Mouse (Mus musculus) ES-E14 (cell line): ENCODE results near the gene Fam171a2. TPM values are rescaled to one million over a fixed set of nuclear protein-coding genes. Genes with fewer than 3 reads are reported as not detected.

Experiments
- DNase-seq: peaks from one replicate; pipeline ENCODE4 v3.0.0-alpha.2; 2013; ENCODE audit warnings: low read depth, low spot score
- H3K27ac ChIP-seq: 2 replicates; pipeline ENCODE4 v1.5.1; 2012; ENCODE audit warnings: low read depth, mild to moderate bottlenecking, low read length, moderate library complexity, mixed read lengths; ENCODE audit not compliant: poor library complexity, insufficient read depth, severe bottlenecking
- H3K36me3 ChIP-seq: 2 replicates; pipeline ENCODE4 v1.6.1; 2012; ENCODE audit warnings: mild to moderate bottlenecking, low read length, moderate library complexity, mixed read lengths; ENCODE audit not compliant: control insufficient read depth, poor library complexity, insufficient read depth, severe bottlenecking
- H3K4me1 ChIP-seq, 2 experiments: fragments of 150-350 bp in 1 of 2; sonication (generic) in 1 of 2; 2 replicates each; pipeline ENCODE4 v1.6.1; 2012; ENCODE audit warnings: low read length in 2 of 2, mild to moderate bottlenecking in 1 of 2, mixed read lengths in 1 of 2; ENCODE audit not compliant: control insufficient read depth in 2 of 2, insufficient read depth in 2 of 2, poor library complexity in 1 of 2
- H3K4me3 ChIP-seq, 2 experiments: fragments of 150-350 bp in 1 of 2; sonication (generic) in 1 of 2; 2 replicates each; pipeline ENCODE4 v1.5.1; 2012; ENCODE audit warnings: low read length in 2 of 2, low read depth in 1 of 2, mild to moderate bottlenecking in 1 of 2, mixed read lengths in 1 of 2; ENCODE audit not compliant: insufficient read depth in 1 of 2, poor library complexity in 1 of 2, severe bottlenecking in 1 of 2
- H3K9ac ChIP-seq: 2 replicates; pipeline ENCODE4 v1.6.1; 2012; ENCODE audit warnings: low read depth, mild to moderate bottlenecking, low read length, mixed read lengths; ENCODE audit not compliant: poor library complexity, insufficient read depth, severe bottlenecking
- H3K9me3 ChIP-seq: fragments of 150-350 bp; sonication (generic); 2 replicates; pipeline ENCODE4 v1.6.1; 2012; ENCODE audit warnings: low read depth, mild to moderate bottlenecking, low read length; ENCODE audit not compliant: control insufficient read depth, insufficient read depth
- CHD2 ChIP-seq: IDR thresholded peaks from 2 replicates; pipeline ENCODE4 v1.6.1; 2014; ENCODE audit warnings: mild to moderate bottlenecking, low read depth, low read length, inconsistent platforms
- HCFC1 ChIP-seq: IDR thresholded peaks from 2 replicates; pipeline ENCODE4 v1.6.1; 2012; ENCODE audit warnings: low read length, inconsistent platforms, borderline replicate concordance; ENCODE audit not compliant: insufficient read depth
- MAFK ChIP-seq: IDR thresholded peaks from 2 replicates; pipeline ENCODE4 v1.6.1; 2014; ENCODE audit warnings: mild to moderate bottlenecking, low read depth, low read length, inconsistent platforms; ENCODE audit not compliant: insufficient read depth
- ZC3H11A ChIP-seq: IDR thresholded peaks from 2 replicates; pipeline ENCODE4 v1.6.1; 2012; ENCODE audit warnings: low read depth, mild to moderate bottlenecking, inconsistent platforms, low read length, borderline replicate concordance
- ZNF384 ChIP-seq: IDR thresholded peaks from 2 replicates; pipeline ENCODE4 v1.6.1; 2012; ENCODE audit warnings: low read depth, low read length, inconsistent platforms
- in situ Hi-C, 2 experiments: fragments of 600-800 bp; cut with MboI; formaldehyde crosslinking; loops; one replicate each; pipeline ENCODE4 v1.15.1; 2025; ENCODE audit warnings: low sequenced_read_pairs in 2 of 2, inconsistent platforms in 1 of 2; ENCODE audit not compliant: unreplicated experiment in 2 of 2
- total RNA-seq: library from RNA; depleted of rRNA; stranded (reverse); fragments of 300-350 nt; gene quantifications from 2 replicates; pipeline ENCODE4 v1.2.3, GENCODE M21; 2012

The Fam171a2 gene
- total RNA-seq, 1 experiment, result 6.7 TPM

DNA sequence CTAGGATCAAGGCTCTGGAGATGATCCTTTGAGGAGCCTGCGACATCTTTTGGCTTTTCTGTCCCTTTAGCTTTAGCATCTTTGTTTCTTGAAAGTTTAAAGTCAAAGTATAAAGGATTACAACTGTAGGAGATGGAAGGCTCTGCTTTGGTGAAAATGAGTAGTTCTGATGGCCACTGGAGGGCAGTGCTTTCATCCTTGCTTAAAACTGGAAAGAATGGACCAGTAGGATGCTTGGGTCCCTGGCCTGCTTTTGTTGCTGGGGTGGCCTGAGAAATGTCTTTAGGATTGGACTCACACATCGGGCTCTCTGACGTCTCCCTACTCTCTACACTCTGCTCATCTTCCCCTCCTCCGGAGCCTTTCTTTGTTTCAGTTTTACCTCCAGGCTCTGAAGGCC lies 33.4 kb upstream of the Fam171a2 start:
- TF ChIP-seq ZC3H11A, result no peak
- no peak for TF ChIP-seq MAFK
- TF ChIP-seq CHD2, result no peak
- no peak for TF ChIP-seq HCFC1
- no peak for TF ChIP-seq ZNF384
- in situ Hi-C loops, result no loop called here
- Histone ChIP-seq H3K9ac (no peak overlapping the region), H3K4me1 (no peaks in the 10 kb centered on the region), H3K4me3 (no peak overlapping the region), H3K36me3 (peaks cover 40% of the 10 kb centered on the region), H3K27ac (no peak overlapping the region), H3K9me3 (no peaks in the 10 kb centered on the region)
- no peak for DNase-seq

GRCm38 (mm10) chr11:102480111-102480510 lies 32.6 kb upstream of the Fam171a2 start:
- no peak overlapping the region for H3K27ac ChIP-seq
- H3K36me3 ChIP-seq, result peaks cover 38% of the 10 kb centered on the region
- no peaks in the 10 kb centered on the region for H3K4me1 ChIP-seq
- DNase-seq, result no peak
- H3K9ac ChIP-seq, result no peak overlapping the region
- H3K4me3 ChIP-seq, result no peak overlapping the region
- no peaks in the 10 kb centered on the region for H3K9me3 ChIP-seq
- no peak for TF ChIP-seq CHD2
- no peak for TF ChIP-seq ZNF384
- TF ChIP-seq MAFK, result no peak
- TF ChIP-seq HCFC1, result no peak
- no peak for TF ChIP-seq ZC3H11A
- in situ Hi-C loops, result no loop called here

DNA sequence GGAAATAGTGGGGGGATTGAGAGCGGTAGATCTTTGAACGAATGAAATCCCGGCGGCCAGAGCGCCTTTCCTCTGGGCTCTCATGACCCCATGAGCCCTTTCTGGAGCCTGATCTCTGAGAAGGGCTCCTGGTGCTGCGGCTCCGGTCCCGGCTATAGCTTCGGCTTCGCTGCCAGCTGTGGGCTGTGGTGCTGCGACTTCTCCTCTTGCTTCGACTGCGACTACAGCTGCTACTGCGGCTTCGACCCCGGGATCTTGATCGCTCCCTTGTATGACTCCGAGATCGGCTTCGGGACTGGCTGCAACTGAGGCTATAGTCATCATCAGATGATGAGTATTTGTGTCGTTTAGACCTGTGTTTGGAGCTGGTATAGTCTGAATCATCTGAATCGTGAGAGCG lies 32.1 kb upstream of the Fam171a2 start:
- Histone ChIP-seq H3K36me3 (peaks cover 37% of the 10 kb centered on the region), H3K27ac (no peak overlapping the region), H3K9ac (no peak overlapping the region), H3K9me3 (no peaks in the 10 kb centered on the region), H3K4me3 (no peak overlapping the region), H3K4me1 (no peaks in the 10 kb centered on the region)
- DNase-seq, result no peak
- TF ChIP-seq ZC3H11A, result no peak
- TF ChIP-seq CHD2, result no peak
- no peak for TF ChIP-seq MAFK
- in situ Hi-C loops, result no loop called here

- no peak overlapping the region; the same call in 1 of the 2 replicates for H3K27ac ChIP-seq
- H3K4me3 ChIP-seq, result no peak overlapping the region
- no peaks in the 10 kb centered on the region for H3K9me3 ChIP-seq
- H3K36me3 ChIP-seq, result peaks cover 36% of the 10 kb centered on the region
- TF ChIP-seq ZNF384 (no peak), ZC3H11A (no peak), CHD2 (no peak), MAFK (no peak), HCFC1 (no peak)
- no peak overlapping the region for H3K9ac ChIP-seq
- no peaks in the 10 kb centered on the region for H3K4me1 ChIP-seq
- in situ Hi-C loops, result no loop called here
- DNase-seq, result no peak
Observed at GRCm38 (mm10) chr11:102478671-102479070, 31.2 kb upstream of the Fam171a2 start.

DNA sequence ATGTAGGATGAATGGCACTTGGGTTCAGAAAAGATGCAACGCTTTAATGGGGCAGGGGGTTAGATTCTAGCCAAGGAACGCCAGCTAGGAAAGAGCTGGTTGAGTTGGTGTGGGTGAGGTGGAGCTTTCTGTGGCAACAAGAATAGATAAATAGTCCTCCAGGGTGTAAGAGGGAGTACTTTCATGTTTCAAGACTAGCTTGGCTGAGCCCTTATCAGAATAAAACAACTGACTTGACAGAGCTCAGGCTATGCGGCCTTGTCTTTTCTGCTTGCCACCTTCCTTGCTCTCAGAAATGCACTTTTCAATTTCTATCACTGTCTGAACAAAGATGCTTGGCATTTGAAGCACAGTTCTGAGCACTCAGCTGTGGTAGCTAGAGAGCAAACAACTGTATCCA lies 27.5 kb upstream of the Fam171a2 start:
- Histone ChIP-seq H3K36me3 (peaks cover 22% of the 10 kb centered on the region), H3K9me3 (no peaks in the 10 kb centered on the region), H3K4me3 (no peak overlapping the region), H3K4me1 (no peaks in the 10 kb centered on the region), H3K27ac (no peak overlapping the region), H3K9ac (no peak overlapping the region)
- TF ChIP-seq ZNF384, result no peak
- no peak for TF ChIP-seq ZC3H11A
- no peak for TF ChIP-seq MAFK
- no peak for TF ChIP-seq CHD2
- TF ChIP-seq HCFC1, result no peak
- in situ Hi-C loops, result no loop called here
- DNase-seq, result no peak
